In genomic region chr13:23490863-23491262, GRCm38 (mm10) we compare ENCODE assay signal across 27 mouse cellular contexts. TPM values are rescaled to one million over a fixed set of nuclear protein-coding genes. Genes with fewer than 3 reads are reported as not detected.
"Had no signal": no experiment of that assay in that cellular context is flagged by ENCODE, and none has a peak within 500 bp of the region (broad histone marks: within the 10 kb centered on the region; RNA-seq: fewer than 3 reads in every experiment).

No protein-coding gene starts in this region.

- H3K27me3 ChIP-seq: lung, embryonic 15.5 days; neural tube, embryonic 15.5 days had no signal

- ATAC-seq: lung, postnatal 0 days; midbrain, embryonic 16.5 days had no signal

- H3K4me3 ChIP-seq: lung, embryonic 15.5 days; megakaryocyte, embryonic 14.5 days; midbrain, embryonic 10.5 days; midbrain, embryonic 12.5 days; myocyte; neural tube, embryonic 13.5 days; neural tube, embryonic 15.5 days had no signal

- H3K27ac ChIP-seq: liver, embryonic 14.5 days; lung, embryonic 15.5 days; macrophage; midbrain, embryonic 10.5 days; midbrain, embryonic 12.5 days; neural tube, embryonic 13.5 days; neural tube, embryonic 15.5 days had no signal

- H3K4me2 ChIP-seq: lung, embryonic 15.5 days; midbrain, embryonic 12.5 days; neural tube, embryonic 13.5 days; neural tube, embryonic 15.5 days had no signal

- H3K9me3 ChIP-seq: lung, embryonic 15.5 days; midbrain, embryonic 10.5 days; midbrain, embryonic 12.5 days; neural tube, embryonic 13.5 days; neural tube, embryonic 15.5 days had no signal

- DNase-seq: lung, adult 2 months; lung, postnatal 14 days; lung, postnatal 36 days; midbrain, embryonic 14.5 days; right cerebral cortex, adult 18-20 months; right cerebral cortex, postnatal 14 days; right cerebral cortex, postnatal 4 days; spleen, adult 18-20 months; thymus, adult 18-20 months; thymus, postnatal 14 days; thymus, postnatal 36 days had no signal

- H3K36me3 ChIP-seq: lung, embryonic 15.5 days; midbrain, embryonic 10.5 days; midbrain, embryonic 12.5 days; neural tube, embryonic 13.5 days; neural tube, embryonic 15.5 days had no signal

- H3K9ac ChIP-seq: liver, embryonic 14.5 days; lung, embryonic 15.5 days; midbrain, embryonic 12.5 days; neural tube, embryonic 13.5 days; neural tube, embryonic 15.5 days had no signal

RNA-seq across cellular contexts. Expression of gene Btn2a2, which starts 2.2 kb away (rescaled TPM):
- polyA plus RNA-seq: liver, embryonic 16.5 days; lung, adult 2 months; macrophage; midbrain, embryonic 14.5 days; midbrain, embryonic 16.5 days; small intestine, adult 2 months had no signal

RNA-seq across cellular contexts. Expression of gene Btn1a1, which starts 25.2 kb away (rescaled TPM):
- total RNA-seq: megakaryocyte progenitor cell, adult 5-6 weeks had no signal
- polyA plus RNA-seq: lung, adult 2 months; macrophage; midbrain, embryonic 12.5 days; neural tube, embryonic 11.5 days; neural tube, embryonic 15.5 days; stomach, embryonic 14.5 days had no signal

RNA-seq across cellular contexts. Expression of gene Hist1h2af, which starts 42.8 kb away (rescaled TPM):
- polyA plus RNA-seq: macrophage; midbrain, embryonic 16.5 days; neural tube, embryonic 13.5 days had no signal

RNA-seq across cellular contexts. Expression of gene Hist1h3g, which starts 44.4 kb away (rescaled TPM):
- polyA plus RNA-seq: macrophage; midbrain, embryonic 16.5 days had no signal
